Mouse (Mus musculus): ENCODE measurements around the gene Arid3c. TPM values are rescaled to one million over a fixed set of nuclear protein-coding genes. Genes with fewer than 3 reads are reported as not detected.
"Not testable (repeated sequence)": the region's sequence is repeated elsewhere in the genome, so short reads cannot be mapped to it uniquely, and the experiment has no call there.

Gene Arid3c
- polyA plus RNA-seq, 1 experiment from 2014 or later, result 0.06 TPM

GRCm38 (mm10) chr4:41683303-41683702 is 47.6 kb downstream of the Arid3c start:
- not testable (repeated sequence) for H3K9ac ChIP-seq (replicated peaks; ENCODE audit: low read depth); DNase-seq (ENCODE audit: low spot score); H3K4me3 ChIP-seq (ENCODE audit: low read depth, low read length); H3K4me2 ChIP-seq (replicated peaks; ENCODE audit: low read depth, low read length); H3K36me3 ChIP-seq (ENCODE audit: insufficient read depth, low read length); H3K4me1 ChIP-seq (ENCODE audit: insufficient read depth, low read depth, low read length); H3K27ac ChIP-seq (ENCODE audit: low read length); H3K27me3 ChIP-seq (replicated peaks; ENCODE audit: insufficient read depth, low read length); H3K9me3 ChIP-seq (ENCODE audit: low read length)
- WGBS, result 0% methylated on average over 1 of the region's 27 CpGs
- peak; percentile 39 for ATAC-seq

GRCm38 (mm10) chr4:41682789-41683188 is 48.2 kb downstream of the Arid3c start:
- DNase-seq (ENCODE audit: low spot score) (no peak), ATAC-seq (no peak)
- no peaks in the 10 kb centered on the region for H3K36me3 ChIP-seq (ENCODE audit: insufficient read depth, low read length)
- H3K27ac ChIP-seq (ENCODE audit: low read length), result no peak overlapping the region
- H3K4me1 ChIP-seq (ENCODE audit: insufficient read depth, low read depth, low read length), result no peaks in the 10 kb centered on the region
- H3K9ac ChIP-seq (replicated peaks; ENCODE audit: low read depth), result no peak overlapping the region
- H3K9me3 ChIP-seq (ENCODE audit: low read length), result no peaks in the 10 kb centered on the region
- no peak overlapping the region for H3K4me3 ChIP-seq (ENCODE audit: low read depth, low read length)
- TF ChIP-seq CTCF (IDR thresholded peaks at IDR 0.05), result no peak
- TF ChIP-seq EP300 (IDR thresholded peaks at IDR 0.05), result no peak
- 37% methylated on average over 6 of the region's 6 CpGs for WGBS
- no peak overlapping the region for H3K4me2 ChIP-seq (replicated peaks; ENCODE audit: low read depth, low read length)
- 0 out of 2 replicates have a peak, but pooled peaks cover 4% of the 10 kb centered on the region for H3K27me3 ChIP-seq (replicated peaks; ENCODE audit: insufficient read depth, low read length)

DNA sequence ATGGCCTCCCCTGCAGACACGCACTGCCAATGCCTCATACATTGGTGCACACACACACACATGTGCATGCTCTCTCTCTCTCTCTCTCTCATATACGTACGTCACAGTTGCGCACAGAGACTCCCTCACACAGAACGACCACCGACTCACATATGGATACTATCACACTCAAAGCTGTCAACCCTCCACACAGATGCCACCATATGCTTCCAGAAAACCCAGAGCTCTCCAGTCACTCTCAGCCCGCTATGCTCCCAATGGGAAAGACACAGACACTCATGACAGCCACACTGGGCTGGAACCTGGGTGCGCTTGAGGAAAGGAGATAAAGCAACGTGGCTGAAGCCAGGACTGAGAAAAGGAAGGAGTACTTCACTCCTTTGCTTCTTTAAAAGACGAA is 49.0 kb downstream of the Arid3c start:
- ATAC-seq (no peak), DNase-seq (ENCODE audit: low spot score) (no peak)
- Histone ChIP-seq H3K36me3 (ENCODE audit: insufficient read depth, low read length) (no peaks in the 10 kb centered on the region), H3K27ac (ENCODE audit: low read length) (no peak overlapping the region), H3K4me2 (replicated peaks; ENCODE audit: low read depth, low read length) (no peak overlapping the region), H3K27me3 (replicated peaks; ENCODE audit: insufficient read depth, low read length) (0 out of 2 replicates have a peak, but pooled peaks cover 4% of the 10 kb centered on the region), H3K4me3 (ENCODE audit: low read depth, low read length) (no peak overlapping the region), H3K4me1 (ENCODE audit: insufficient read depth, low read depth, low read length) (no peaks in the 10 kb centered on the region), H3K9ac (replicated peaks; ENCODE audit: low read depth) (no peak overlapping the region), H3K9me3 (ENCODE audit: low read length) (no peaks in the 10 kb centered on the region)
- 62% methylated on average over 10 of the region's 10 CpGs for WGBS
- no peak for TF ChIP-seq EP300 (IDR thresholded peaks at IDR 0.05)
- no peak for TF ChIP-seq CTCF (IDR thresholded peaks at IDR 0.05)

- Histone ChIP-seq H3K4me1 (ENCODE audit: insufficient read depth, low read depth, low read length) (no peaks in the 10 kb centered on the region), H3K9me3 (ENCODE audit: low read length) (no peaks in the 10 kb centered on the region), H3K4me3 (ENCODE audit: low read depth, low read length) (no peak overlapping the region), H3K9ac (replicated peaks; ENCODE audit: low read depth) (no peak overlapping the region), H3K27me3 (replicated peaks; ENCODE audit: insufficient read depth, low read length) (0 out of 2 replicates have a peak, but pooled peaks cover 4% of the 10 kb centered on the region), H3K27ac (ENCODE audit: low read length) (no peak overlapping the region), H3K36me3 (ENCODE audit: insufficient read depth, low read length) (no peaks in the 10 kb centered on the region), H3K4me2 (replicated peaks; ENCODE audit: low read depth, low read length) (no peak overlapping the region)
- DNase-seq (ENCODE audit: low spot score) (no peak), ATAC-seq (no peak)
- 54% methylated on average over 4 of the region's 4 CpGs for WGBS
- no peak for TF ChIP-seq EP300 (IDR thresholded peaks at IDR 0.05)
- TF ChIP-seq CTCF (IDR thresholded peaks at IDR 0.05), result no peak
These were observed 49.8 kb downstream of the Arid3c start for GRCm38 (mm10) chr4:41681176-41681575.

- no peak overlapping the region for H3K27ac ChIP-seq (ENCODE audit: low read length)
- ATAC-seq (no peak), DNase-seq (ENCODE audit: low spot score) (no peak)
- H3K27me3 ChIP-seq (replicated peaks; ENCODE audit: insufficient read depth, low read length), result 0 out of 2 replicates have a peak, but pooled peaks cover 4% of the 10 kb centered on the region
- H3K9ac ChIP-seq (replicated peaks; ENCODE audit: low read depth), result no peak overlapping the region
- no peaks in the 10 kb centered on the region for H3K36me3 ChIP-seq (ENCODE audit: insufficient read depth, low read length)
- H3K9me3 ChIP-seq (ENCODE audit: low read length), result no peaks in the 10 kb centered on the region
- no peaks in the 10 kb centered on the region for H3K4me1 ChIP-seq (ENCODE audit: insufficient read depth, low read depth, low read length)
- no peak for TF ChIP-seq EP300 (IDR thresholded peaks at IDR 0.05)
- TF ChIP-seq CTCF (IDR thresholded peaks at IDR 0.05), result no peak
- WGBS, result no CpG with 5 or more reads among the region's 2 CpGs
- H3K4me3 ChIP-seq (ENCODE audit: low read depth, low read length), result no peak overlapping the region
- H3K4me2 ChIP-seq (replicated peaks; ENCODE audit: low read depth, low read length), result no peak overlapping the region
These were observed 51.7 kb downstream of the Arid3c start for GRCm38 (mm10) chr4:41679291-41679690.

GRCm38 (mm10) chr4:41678863-41679262 is 52.1 kb downstream of the Arid3c start:
- DNase-seq (ENCODE audit: low spot score) (no peak), ATAC-seq (no peak)
- Histone ChIP-seq H3K27ac (ENCODE audit: low read length) (no peak overlapping the region), H3K36me3 (ENCODE audit: insufficient read depth, low read length) (no peaks in the 10 kb centered on the region), H3K4me1 (ENCODE audit: insufficient read depth, low read depth, low read length) (no peaks in the 10 kb centered on the region), H3K9me3 (ENCODE audit: low read length) (no peaks in the 10 kb centered on the region), H3K27me3 (replicated peaks; ENCODE audit: insufficient read depth, low read length) (0 out of 2 replicates have a peak, but pooled peaks cover 4% of the 10 kb centered on the region), H3K4me2 (replicated peaks; ENCODE audit: low read depth, low read length) (no peak overlapping the region), H3K9ac (replicated peaks; ENCODE audit: low read depth) (no peak overlapping the region), H3K4me3 (ENCODE audit: low read depth, low read length) (no peak overlapping the region)
- 44% methylated on average over 6 of the region's 6 CpGs for WGBS
- no peak for TF ChIP-seq EP300 (IDR thresholded peaks at IDR 0.05)
- no peak for TF ChIP-seq CTCF (IDR thresholded peaks at IDR 0.05)

All from lung, postnatal 0 days (tissue).